Mouse (Mus musculus): Measurements from ENCODE around the gene Syt10. TPM values are rescaled to one million over a fixed set of nuclear protein-coding genes. Genes with fewer than 3 reads are reported as not detected.
"Not testable (repeated sequence)": the region's sequence is repeated elsewhere in the genome, so short reads cannot be mapped to it uniquely, and the experiment has no call there.

Gene Syt10
- polyA plus RNA-seq (2012; rRNA removed): not detected in 2 replicates

DNA sequence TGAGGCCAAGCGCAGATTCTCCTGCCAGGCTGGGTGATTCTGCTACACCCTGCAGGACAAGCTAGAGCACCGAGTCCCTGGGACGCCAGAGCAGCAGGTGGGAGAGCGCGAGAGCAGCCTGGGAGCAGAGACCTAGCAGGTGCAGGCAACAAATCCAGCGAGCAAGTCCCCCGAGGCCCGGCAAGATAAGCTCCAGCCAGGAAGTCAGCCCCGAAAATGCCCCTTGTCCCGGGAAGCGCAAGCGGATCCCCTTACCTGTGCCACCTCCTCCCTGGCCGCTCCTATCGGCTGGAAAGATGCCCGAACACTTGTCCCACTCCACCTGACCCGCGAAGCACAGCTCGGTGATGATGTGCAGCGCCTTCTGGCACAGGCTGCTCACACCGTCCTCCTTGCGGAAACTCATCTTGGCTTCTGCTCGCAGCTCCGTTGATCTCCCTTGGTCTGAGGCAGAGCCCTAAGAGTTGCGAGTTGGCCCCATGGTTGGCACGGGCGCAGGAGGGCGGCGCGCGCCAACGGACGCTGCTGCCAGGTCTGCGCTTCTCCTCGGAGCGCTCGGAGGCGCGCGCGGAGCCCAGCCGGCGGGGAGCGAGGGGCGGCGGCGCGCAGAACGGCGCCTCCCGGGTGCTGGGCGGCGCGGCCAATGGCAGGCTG, at the start of gene Syt10:
TSS of gene Syt10 (minus strand) at position 497 of the 654 bp plus-strand sequence.
- no peak within 1 kb of the TSS for H3K27ac ChIP-seq (ENCODE audit: insufficient read depth, low read depth, low read length)
- 0 out of 2 replicates have a peak, but pooled peaks cover 3% of the 10 kb centered on the region for H3K27me3 ChIP-seq (ENCODE audit: control insufficient read depth, insufficient read depth, low read length)
- WGBS: 3% methylated on average over 53 of the region's 53 CpGs
- H3K4me3 ChIP-seq (ENCODE audit: low read depth, low read length): no peak within 1 kb of the TSS
- H3K4me1 ChIP-seq (ENCODE audit: control insufficient read depth, insufficient read depth, insufficient read length, low read length): no peaks in the 10 kb centered on the region
- H3K36me3 ChIP-seq (ENCODE audit: control insufficient read depth, insufficient read depth, low read length): no peaks in the 10 kb centered on the region
- TF ChIP-seq CTCF (IDR thresholded peaks at IDR 0.05; ENCODE audit: extremely low read depth, insufficient read length, insufficient replicate concordance, low read depth, low read length) (no peak), POLR2A (IDR thresholded peaks at IDR 0.05; ENCODE audit: low read depth, low read length) (no peak)

GRCm38 (mm10) chr15:89883799-89884198, 42.1 kb upstream of the Syt10 start:
- 94% methylated on average over 2 of the region's 2 CpGs for WGBS
- TF ChIP-seq POLR2A (IDR thresholded peaks at IDR 0.05; ENCODE audit: low read depth, low read length) (no peak), CTCF (IDR thresholded peaks at IDR 0.05; ENCODE audit: extremely low read depth, insufficient read length, insufficient replicate concordance, low read depth, low read length) (no peak)
- Histone ChIP-seq H3K27me3 (ENCODE audit: control insufficient read depth, insufficient read depth, low read length) (no peaks in the 10 kb centered on the region), H3K4me1 (ENCODE audit: control insufficient read depth, insufficient read depth, insufficient read length, low read length) (no peaks in the 10 kb centered on the region), H3K36me3 (ENCODE audit: control insufficient read depth, insufficient read depth, low read length) (no peaks in the 10 kb centered on the region), H3K4me3 (ENCODE audit: low read depth, low read length) (no peak overlapping the region), H3K27ac (ENCODE audit: insufficient read depth, low read depth, low read length) (no peak overlapping the region)

DNA sequence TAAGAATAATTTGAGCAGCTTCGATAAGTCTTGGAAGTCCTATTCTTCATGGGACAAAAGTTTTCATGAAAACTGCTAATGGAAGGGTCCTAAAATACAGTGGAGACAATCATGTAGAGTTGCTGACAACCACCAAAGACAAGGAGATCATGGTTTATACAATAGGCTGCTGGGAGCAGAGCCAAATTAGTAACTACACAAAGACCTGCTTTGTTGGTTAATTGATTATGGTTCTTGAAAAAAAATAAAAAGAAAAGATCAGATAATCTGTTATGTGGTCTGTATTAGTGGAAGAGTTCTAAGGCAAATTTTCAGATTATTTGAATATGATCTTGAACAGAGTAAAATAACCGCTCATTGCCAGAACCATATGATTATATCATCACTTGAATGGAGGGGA, 37.3 kb upstream of the Syt10 start:
- Histone ChIP-seq H3K4me3 (ENCODE audit: low read depth, low read length) (no peak overlapping the region), H3K4me1 (ENCODE audit: control insufficient read depth, insufficient read depth, insufficient read length, low read length) (no peaks in the 10 kb centered on the region), H3K36me3 (ENCODE audit: control insufficient read depth, insufficient read depth, low read length) (no peaks in the 10 kb centered on the region), H3K27me3 (ENCODE audit: control insufficient read depth, insufficient read depth, low read length) (no peaks in the 10 kb centered on the region), H3K27ac (ENCODE audit: insufficient read depth, low read depth, low read length) (no peak overlapping the region)
- TF ChIP-seq CTCF (IDR thresholded peaks at IDR 0.05; ENCODE audit: extremely low read depth, insufficient read length, insufficient replicate concordance, low read depth, low read length) (no peak), POLR2A (IDR thresholded peaks at IDR 0.05; ENCODE audit: low read depth, low read length) (no peak)
- WGBS: 92% methylated on average over 2 of the region's 2 CpGs

DNA sequence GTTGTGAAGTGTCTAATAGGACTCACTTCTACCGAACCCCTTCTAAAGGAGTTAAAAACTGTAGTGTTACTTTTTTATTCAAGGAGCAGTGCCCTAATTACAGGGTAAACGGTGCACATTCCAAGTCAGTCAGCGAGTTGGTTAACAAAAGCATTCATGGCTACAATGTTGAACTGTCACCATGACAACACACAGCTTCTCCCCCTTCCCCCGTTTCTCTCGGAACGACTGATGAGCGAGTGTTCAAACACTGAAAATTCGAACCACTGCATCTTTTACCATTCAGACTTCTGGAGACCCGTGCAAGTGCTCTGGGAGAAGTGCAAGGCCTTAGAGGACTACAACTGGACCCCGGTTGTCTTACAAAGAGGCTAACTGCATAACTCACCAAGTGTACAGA, 25.6 kb downstream of the Syt10 start:
- WGBS: 48% methylated on average over 10 of the region's 10 CpGs
- H3K4me1 ChIP-seq (ENCODE audit: control insufficient read depth, insufficient read depth, insufficient read length, low read length): no peaks in the 10 kb centered on the region
- no peaks in the 10 kb centered on the region for H3K36me3 ChIP-seq (ENCODE audit: control insufficient read depth, insufficient read depth, low read length)
- no peak overlapping the region for H3K27ac ChIP-seq (ENCODE audit: insufficient read depth, low read depth, low read length)
- H3K27me3 ChIP-seq (ENCODE audit: control insufficient read depth, insufficient read depth, low read length): no peaks in the 10 kb centered on the region
- H3K4me3 ChIP-seq (ENCODE audit: low read depth, low read length): no peak overlapping the region
- TF ChIP-seq POLR2A (IDR thresholded peaks at IDR 0.05; ENCODE audit: low read depth, low read length) (no peak), CTCF (IDR thresholded peaks at IDR 0.05; ENCODE audit: extremely low read depth, insufficient read length, insufficient replicate concordance, low read depth, low read length) (no peak)

DNA sequence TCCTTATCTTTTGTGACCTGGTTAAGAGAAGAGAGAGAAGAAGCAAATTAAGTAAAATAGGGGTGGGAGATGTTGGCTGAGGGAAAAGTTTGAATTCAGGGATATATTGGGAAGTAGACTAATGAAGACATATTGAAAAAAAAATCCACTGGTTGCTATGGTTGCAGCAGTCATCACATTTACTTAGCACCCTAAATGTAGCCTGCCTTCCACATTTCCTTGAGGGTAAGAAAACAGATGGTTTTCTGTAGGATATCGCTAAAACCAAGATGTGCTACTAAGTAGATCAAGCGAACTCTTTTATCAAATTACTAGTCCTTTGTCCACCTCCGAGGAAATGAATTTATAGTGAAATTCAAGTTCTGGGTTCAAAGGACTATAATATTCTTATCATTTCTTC, 37.2 kb downstream of the Syt10 start:
- 90% methylated on average over 3 of the region's 3 CpGs for WGBS
- no peaks in the 10 kb centered on the region for H3K4me1 ChIP-seq (ENCODE audit: control insufficient read depth, insufficient read depth, insufficient read length, low read length)

DNA sequence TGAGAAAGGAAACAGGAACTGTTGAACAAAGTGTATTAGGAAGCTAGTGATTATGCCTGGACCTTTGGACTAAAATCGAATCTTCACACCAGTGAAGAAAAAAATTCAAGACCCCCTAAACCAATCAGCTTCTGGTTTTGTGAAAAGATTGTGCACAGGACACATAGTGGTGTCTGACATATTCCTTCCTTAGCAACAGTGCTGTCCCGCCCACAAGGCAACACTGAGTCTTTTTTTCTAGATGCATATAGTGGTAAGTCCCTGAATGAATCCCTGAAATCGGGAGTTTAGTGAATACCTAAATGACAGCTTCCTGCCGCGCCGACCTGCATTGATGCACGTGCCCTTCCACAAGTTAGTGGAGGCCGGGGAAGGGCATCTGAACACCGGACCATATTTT, 61.7 kb downstream of the Syt10 start:
- no peaks in the 10 kb centered on the region for H3K36me3 ChIP-seq (ENCODE audit: control insufficient read depth, insufficient read depth, low read length)
- 79% methylated on average over 9 of the region's 9 CpGs for WGBS
- TF ChIP-seq POLR2A (IDR thresholded peaks at IDR 0.05; ENCODE audit: low read depth, low read length): no peak
- no peak for TF ChIP-seq CTCF (IDR thresholded peaks at IDR 0.05; ENCODE audit: extremely low read depth, insufficient read length, insufficient replicate concordance, low read depth, low read length)

More for the DNA sequence above, 37.2 kb downstream of the Syt10 start:
- no peaks in the 10 kb centered on the region for H3K36me3 ChIP-seq (ENCODE audit: control insufficient read depth, insufficient read depth, low read length)
- TF ChIP-seq CTCF (IDR thresholded peaks at IDR 0.05; ENCODE audit: extremely low read depth, insufficient read length, insufficient replicate concordance, low read depth, low read length) (no peak), POLR2A (IDR thresholded peaks at IDR 0.05; ENCODE audit: low read depth, low read length) (no peak)
- H3K27ac ChIP-seq (ENCODE audit: insufficient read depth, low read depth, low read length): no peak overlapping the region
- H3K4me3 ChIP-seq (ENCODE audit: low read depth, low read length): no peak overlapping the region
- H3K27me3 ChIP-seq (ENCODE audit: control insufficient read depth, insufficient read depth, low read length): no peaks in the 10 kb centered on the region

DNA sequence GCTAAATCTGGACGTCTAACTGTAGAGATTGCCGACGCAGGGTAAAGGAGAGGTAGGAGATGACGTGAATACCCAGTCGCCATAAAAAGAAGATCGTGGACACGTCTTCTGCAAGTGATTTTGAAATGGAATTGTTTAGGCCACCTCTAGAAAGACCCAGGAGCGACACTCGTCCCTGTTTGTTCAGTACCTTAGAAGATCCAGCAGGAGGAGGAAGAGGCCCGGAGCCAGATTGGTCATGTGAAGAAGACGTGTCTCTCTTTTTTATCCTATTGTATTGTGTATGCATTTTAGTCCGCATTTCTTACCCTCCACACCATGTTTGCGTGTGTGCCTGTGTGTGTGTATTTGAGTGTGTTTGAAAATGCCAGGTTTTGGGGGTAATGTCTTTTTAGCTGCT, 75.6 kb downstream of the Syt10 start:
- WGBS: 80% methylated on average over 13 of the region's 13 CpGs
- H3K36me3 ChIP-seq (ENCODE audit: control insufficient read depth, insufficient read depth, low read length); H3K4me3 ChIP-seq (ENCODE audit: low read depth, low read length); H3K27ac ChIP-seq (ENCODE audit: insufficient read depth, low read depth, low read length); H3K27me3 ChIP-seq (ENCODE audit: control insufficient read depth, insufficient read depth, low read length); H3K4me1 ChIP-seq (ENCODE audit: control insufficient read depth, insufficient read depth, insufficient read length, low read length): not testable (repeated sequence)

More for the DNA sequence above, 61.7 kb downstream of the Syt10 start:
- Histone ChIP-seq H3K27ac (ENCODE audit: insufficient read depth, low read depth, low read length) (no peak overlapping the region), H3K27me3 (ENCODE audit: control insufficient read depth, insufficient read depth, low read length) (no peaks in the 10 kb centered on the region), H3K4me3 (ENCODE audit: low read depth, low read length) (no peak overlapping the region), H3K4me1 (ENCODE audit: control insufficient read depth, insufficient read depth, insufficient read length, low read length) (no peaks in the 10 kb centered on the region)

All from small intestine, adult 2 months (tissue).